Mouse (Mus musculus) limb, embryonic 10.5 days (tissue): ENCODE results near the gene Pold3. TPM values are rescaled to one million over a fixed set of nuclear protein-coding genes. Genes with fewer than 3 reads are reported as not detected.
"Not testable (repeated sequence)": the region's sequence is repeated elsewhere in the genome, so short reads cannot be mapped to it uniquely, and the experiment has no call there.

Source experiments
- DNase-seq: peaks from one replicate; pipeline ENCODE4 v3.0.0-alpha.2; 2017; ENCODE audit warnings: low spot score
- H3K27ac ChIP-seq: fragments of 300-500 bp; sonication (generic); 2 replicates; pipeline ENCODE4 v1.5.1; 2016; ENCODE audit warnings: mild to moderate bottlenecking
- H3K27me3 ChIP-seq: fragments of 300-500 bp; sonication (generic); 2 replicates; pipeline ENCODE4 v1.6.1; 2016; ENCODE audit warnings: low read depth, mild to moderate bottlenecking; ENCODE audit not compliant: poor library complexity, severe bottlenecking
- H3K36me3 ChIP-seq: fragments of 300-500 bp; sonication (generic); 2 replicates; pipeline ENCODE4 v1.6.1; 2016; ENCODE audit warnings: mild to moderate bottlenecking, moderate library complexity
- H3K4me1 ChIP-seq: fragments of 300-500 bp; sonication (generic); 2 replicates; pipeline ENCODE4 v1.6.1; 2016
- H3K4me3 ChIP-seq: fragments of 300-500 bp; sonication (generic); 2 replicates; pipeline ENCODE4 v1.5.1; 2016; ENCODE audit warnings: mild to moderate bottlenecking, moderate library complexity
- H3K9me3 ChIP-seq: fragments of 300-500 bp; sonication (generic); replicated peaks from 2 replicates; pipeline ENCODE4 v1.6.1; 2016; ENCODE audit warnings: mild to moderate bottlenecking
- WGBS: fragments of 180-500 bp; shearing (Covaris S2); methylation state at CpG from one replicate; pipeline ENCODE4 v1.1.7; 2016; 5-methylcytosine and 5-hydroxymethylcytosine counted together
- polyA plus RNA-seq: library from polyadenylated mRNA; unstranded; fragments of >200 nt; fragmentation: Nextera tagmentation; extraction: Ambion mirVana; gene quantifications from 2 replicates; pipeline ENCODE4 v1.2.1, GENCODE M21; 2016

The Pold3 gene
- polyA plus RNA-seq, 1 experiment from 2014 or later, result 107 TPM

GRCm38 (mm10) chr7:100100031-100100595, 21.3 kb downstream of the Pold3 start:
- no peaks in the 10 kb centered on the region for H3K9me3 ChIP-seq
- H3K27ac ChIP-seq, result no peak overlapping the region
- H3K4me3 ChIP-seq, result no peak overlapping the region
- H3K27me3 ChIP-seq, result no peaks in the 10 kb centered on the region
- no peak for DNase-seq
- 95% methylated on average over 5 of the region's 5 CpGs for WGBS
- no peaks in the 10 kb centered on the region for H3K4me1 ChIP-seq
- H3K36me3 ChIP-seq, result peaks cover 99% of the 10 kb centered on the region

DNA sequence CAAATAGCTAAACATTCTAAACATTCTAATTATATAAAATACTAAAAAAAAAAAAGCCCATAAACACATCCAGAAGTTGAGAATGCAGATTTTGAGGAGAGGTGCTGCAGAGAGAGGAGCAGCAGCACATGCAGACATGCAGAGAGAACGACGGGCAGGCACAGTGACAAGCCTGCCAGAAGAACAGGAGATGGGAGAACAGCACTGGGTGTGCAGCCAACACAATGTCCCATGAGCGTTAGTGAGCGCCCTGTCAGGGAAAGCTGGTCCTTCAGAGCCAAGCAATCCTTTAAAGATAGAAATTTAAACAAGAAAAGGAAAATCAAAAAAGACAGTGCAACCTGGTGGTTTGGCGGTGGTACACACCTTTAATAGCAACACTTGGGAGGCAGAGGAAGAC, 34.5 kb downstream of the Pold3 start:
- no peak overlapping the region for H3K4me3 ChIP-seq
- H3K27ac ChIP-seq, result no peak overlapping the region
- DNase-seq, result no peak
- peaks cover 97% of the 10 kb centered on the region for H3K36me3 ChIP-seq
- 96% methylated on average over 5 of the region's 5 CpGs for WGBS
- no peaks in the 10 kb centered on the region for H3K27me3 ChIP-seq
- no peaks in the 10 kb centered on the region for H3K9me3 ChIP-seq
- no peaks in the 10 kb centered on the region for H3K4me1 ChIP-seq

GRCm38 (mm10) chr7:100086159-100086755, 35.1 kb downstream of the Pold3 start:
- Histone ChIP-seq H3K4me3 (no peak overlapping the region), H3K36me3 (peaks cover 98% of the 10 kb centered on the region), H3K4me1 (no peaks in the 10 kb centered on the region), H3K9me3 (no peaks in the 10 kb centered on the region), H3K27ac (no peak overlapping the region), H3K27me3 (no peaks in the 10 kb centered on the region)
- WGBS, result 94% methylated on average over 8 of the region's 8 CpGs
- no peak for DNase-seq

GRCm38 (mm10) chr7:100083812-100084211, 37.6 kb downstream of the Pold3 start:
- Histone ChIP-seq H3K36me3 (peaks cover 87% of the 10 kb centered on the region), H3K27me3 (no peaks in the 10 kb centered on the region), H3K9me3 (no peaks in the 10 kb centered on the region), H3K27ac (no peak overlapping the region), H3K4me3 (no peak overlapping the region), H3K4me1 (no peaks in the 10 kb centered on the region)
- no peak for DNase-seq
- 91% methylated on average over 6 of the region's 6 CpGs for WGBS

GRCm38 (mm10) chr7:100082836-100083235, 38.5 kb downstream of the Pold3 start:
- no peak overlapping the region for H3K4me3 ChIP-seq
- H3K9me3 ChIP-seq, result no peaks in the 10 kb centered on the region
- DNase-seq, result no peak
- 94% methylated on average over 6 of the region's 6 CpGs for WGBS
- H3K4me1 ChIP-seq, result no peaks in the 10 kb centered on the region
- H3K36me3 ChIP-seq, result peaks cover 82% of the 10 kb centered on the region
- H3K27me3 ChIP-seq, result no peaks in the 10 kb centered on the region
- H3K27ac ChIP-seq, result no peak overlapping the region

GRCm38 (mm10) chr7:100080087-100080781, 41.1 kb downstream of the Pold3 start:
- no peak overlapping the region for H3K27ac ChIP-seq
- H3K36me3 ChIP-seq, result peaks cover 63% of the 10 kb centered on the region
- 86% methylated on average over 12 of the region's 12 CpGs for WGBS

DNA sequence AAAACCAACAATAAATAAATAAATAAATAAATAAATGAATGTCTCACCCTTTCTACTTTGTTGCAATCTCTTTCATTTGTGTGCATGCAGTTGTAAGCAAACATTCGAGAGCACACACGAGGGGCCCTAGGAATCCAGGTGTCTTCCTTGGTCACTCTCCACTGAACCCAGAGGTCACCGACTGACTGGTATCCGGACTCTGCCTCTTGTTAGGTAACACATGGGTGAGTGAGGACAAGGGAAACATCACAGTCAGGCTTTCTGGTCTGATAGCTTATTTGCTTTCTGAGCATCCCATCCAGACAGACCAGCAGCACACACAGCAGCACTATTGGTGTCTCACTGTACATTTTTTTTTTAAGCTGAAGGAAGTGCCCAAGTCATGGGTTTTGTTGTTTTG, 44.3 kb downstream of the Pold3 start:
- Histone ChIP-seq H3K4me1 (no peaks in the 10 kb centered on the region), H3K27me3 (no peaks in the 10 kb centered on the region), H3K4me3 (no peak overlapping the region), H3K27ac (no peak overlapping the region), H3K9me3 (no peaks in the 10 kb centered on the region), H3K36me3 (peaks cover 31% of the 10 kb centered on the region)
- DNase-seq, result no peak
- WGBS, result 89% methylated on average over 4 of the region's 4 CpGs

More at GRCm38 (mm10) chr7:100080087-100080781, 41.1 kb downstream of the Pold3 start:
- H3K9me3 ChIP-seq, result no peaks in the 10 kb centered on the region
- no peak for DNase-seq
- no peak overlapping the region for H3K4me3 ChIP-seq
- no peaks in the 10 kb centered on the region for H3K4me1 ChIP-seq
- H3K27me3 ChIP-seq, result no peaks in the 10 kb centered on the region

GRCm38 (mm10) chr7:100076296-100076695, 45.1 kb downstream of the Pold3 start:
- no peaks in the 10 kb centered on the region for H3K9me3 ChIP-seq
- 78% methylated on average over 5 of the region's 5 CpGs for WGBS
- no peaks in the 10 kb centered on the region for H3K27me3 ChIP-seq
- peaks cover 23% of the 10 kb centered on the region for H3K36me3 ChIP-seq
- no peak overlapping the region for H3K4me3 ChIP-seq
- no peak overlapping the region for H3K27ac ChIP-seq
- no peaks in the 10 kb centered on the region for H3K4me1 ChIP-seq
- no peak for DNase-seq

DNA sequence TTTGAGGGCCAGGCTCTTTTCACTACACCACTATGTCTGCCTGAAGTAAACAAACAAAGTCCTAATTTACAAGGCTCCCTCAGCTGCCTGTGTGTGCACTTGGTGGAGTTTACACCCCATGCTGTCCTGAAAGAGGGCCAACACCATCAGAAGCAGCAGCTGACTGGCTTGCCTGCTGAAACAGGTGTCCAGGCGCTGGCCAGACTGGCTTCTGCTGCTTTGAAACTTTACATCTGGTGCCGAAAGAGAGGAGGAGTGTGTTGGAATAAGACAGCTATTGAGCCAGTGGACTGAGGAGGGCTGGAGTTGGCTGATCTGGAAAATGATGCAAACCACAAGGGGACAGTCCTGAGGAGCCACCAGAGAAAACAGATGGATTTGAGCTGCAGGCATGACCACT, 47.4 kb downstream of the Pold3 start:
- WGBS, result 79% methylated on average over 2 of the region's 2 CpGs

DNA sequence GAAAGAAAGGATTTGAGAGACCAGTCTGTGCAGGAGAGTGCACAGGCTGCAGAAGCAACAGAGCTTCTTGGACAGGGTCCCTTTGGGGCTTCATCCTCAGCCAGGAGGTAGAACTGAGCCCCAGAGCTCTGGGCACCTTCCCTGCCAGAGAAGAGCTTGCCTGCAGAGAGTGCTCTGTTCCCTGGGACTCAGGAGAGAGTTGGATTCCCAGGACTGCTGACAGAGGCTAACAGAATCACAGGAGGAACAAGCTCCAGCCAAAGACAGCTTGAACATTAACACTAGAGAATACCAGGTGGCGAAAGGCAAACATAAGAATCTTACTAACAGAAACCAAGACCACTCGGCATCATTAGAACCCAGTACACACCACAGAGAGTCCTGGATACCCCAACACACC, 68.4 kb downstream of the Pold3 start:
- H3K4me1 ChIP-seq, DNase-seq, H3K27ac ChIP-seq, H3K36me3 ChIP-seq, H3K4me3 ChIP-seq, H3K27me3 ChIP-seq, H3K9me3 ChIP-seq: not testable (repeated sequence)
- WGBS, result 94% methylated on average over 2 of the region's 2 CpGs

More for the DNA sequence above, 47.4 kb downstream of the Pold3 start:
- Histone ChIP-seq H3K4me1 (no peaks in the 10 kb centered on the region), H3K4me3 (no peak overlapping the region), H3K27me3 (no peaks in the 10 kb centered on the region), H3K27ac (no peak overlapping the region), H3K36me3 (peaks cover 11% of the 10 kb centered on the region), H3K9me3 (no peaks in the 10 kb centered on the region)
- DNase-seq, result no peak

DNA sequence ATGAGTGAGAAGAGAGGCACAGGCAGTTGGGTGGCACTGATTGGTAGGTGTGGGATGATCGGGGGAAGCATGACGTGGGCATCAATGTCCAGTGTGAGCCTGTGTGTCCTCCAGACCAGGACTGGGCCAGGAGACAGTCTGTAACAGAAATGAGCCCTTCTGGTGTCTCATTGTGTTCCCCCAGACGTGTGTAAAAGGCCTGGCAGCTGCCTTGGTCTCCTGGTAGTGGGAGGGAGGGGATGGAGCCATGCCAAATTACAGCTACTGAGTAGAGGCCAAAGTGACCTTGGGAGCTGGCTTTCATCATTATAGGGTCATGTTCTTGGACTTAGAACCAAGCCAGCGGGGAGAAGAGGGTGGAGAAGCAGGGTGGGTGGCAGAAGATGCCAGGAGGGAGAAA, 69.5 kb downstream of the Pold3 start:
- no peak overlapping the region for H3K27ac ChIP-seq
- WGBS, result 79% methylated on average over 4 of the region's 4 CpGs
- no peaks in the 10 kb centered on the region for H3K27me3 ChIP-seq
- no peak overlapping the region for H3K4me3 ChIP-seq
- no peak for DNase-seq
- H3K4me1 ChIP-seq, result 0 out of 2 replicates have a peak, but pooled peaks cover 3% of the 10 kb centered on the region
- no peaks in the 10 kb centered on the region for H3K36me3 ChIP-seq
- H3K9me3 ChIP-seq, result no peaks in the 10 kb centered on the region

GRCm38 (mm10) chr7:100046486-100046885, 74.9 kb downstream of the Pold3 start:
- WGBS, result 75% methylated on average over 2 of the region's 2 CpGs
- DNase-seq, result no peak
- no peaks in the 10 kb centered on the region; the same call in 1 of the 2 replicates for H3K27me3 ChIP-seq
- peaks cover 28% of the 10 kb centered on the region for H3K4me1 ChIP-seq
- no peak overlapping the region for H3K4me3 ChIP-seq
- H3K36me3 ChIP-seq, result no peaks in the 10 kb centered on the region
- H3K9me3 ChIP-seq, result no peaks in the 10 kb centered on the region
- H3K27ac ChIP-seq, result no peak overlapping the region

DNA sequence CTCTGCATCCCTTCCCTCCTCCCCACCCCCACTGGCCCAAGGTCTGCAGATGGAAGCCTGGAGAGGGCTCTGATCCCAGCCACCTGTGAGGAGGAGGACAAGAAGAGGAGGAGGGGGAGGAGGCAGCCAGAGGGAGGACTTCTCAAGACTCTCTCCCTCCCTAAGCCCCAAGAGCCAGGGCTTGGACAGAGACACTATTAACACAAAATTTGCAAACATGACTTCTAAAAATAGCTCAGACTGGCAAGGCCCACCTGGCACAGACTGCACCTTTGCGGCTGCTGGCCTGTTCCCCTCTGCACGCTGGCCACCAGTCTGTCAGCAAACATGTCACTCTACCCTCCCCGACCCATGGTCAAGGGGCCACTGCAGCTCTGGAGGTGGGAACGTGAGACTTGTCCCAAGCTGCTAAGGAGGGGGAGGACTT, 77.7 kb downstream of the Pold3 start:
- 43% methylated on average over 4 of the region's 4 CpGs for WGBS
- no peaks in the 10 kb centered on the region for H3K36me3 ChIP-seq
- no peaks in the 10 kb centered on the region for H3K9me3 ChIP-seq

More for the DNA sequence above, 77.7 kb downstream of the Pold3 start:
- Histone ChIP-seq H3K27me3 (no peaks in the 10 kb centered on the region; the same call in 1 of the 2 replicates), H3K27ac (peak overlapping the region; percentile 77), H3K4me3 (no peak overlapping the region), H3K4me1 (peaks cover 30% of the 10 kb centered on the region)
- no peak for DNase-seq
